Mouse (Mus musculus) hindbrain, embryonic 11.5 days (tissue): ENCODE measurements around the gene Gm21060. TPM values are rescaled to one million over a fixed set of nuclear protein-coding genes. Genes with fewer than 3 reads are reported as not detected.
"Not testable (repeated sequence)": the region's sequence is repeated elsewhere in the genome, so short reads cannot be mapped to it uniquely, and the experiment has no call there.

Experiments
- ATAC-seq: fragments of 200-750 bp; cut with Nextera tagmentation; 2 replicates; pipeline ENCODE4 v1.8.0; 2017; ENCODE audit warnings: mild to moderate bottlenecking, moderate TSS enrichment, moderate library complexity; ENCODE audit not compliant: low FRiP score
- DNase-seq: peaks from one replicate; pipeline ENCODE4 v3.0.0-alpha.2; 2015; ENCODE audit warnings: low spot score
- H3K27ac ChIP-seq: fragments of 300-500 bp; sonication (generic); 2 replicates; pipeline ENCODE4 v1.5.1; 2014; ENCODE audit warnings: mild to moderate bottlenecking, low read depth, low read length
- H3K27me3 ChIP-seq: fragments of 300-500 bp; sonication (generic); 2 replicates; pipeline ENCODE4 v1.6.1; 2014; ENCODE audit warnings: mild to moderate bottlenecking, low read length, moderate library complexity, mixed read lengths; ENCODE audit not compliant: control insufficient read depth, insufficient read depth
- H3K36me3 ChIP-seq: fragments of 300-500 bp; sonication (generic); 2 replicates; pipeline ENCODE4 v1.6.1; 2014; ENCODE audit warnings: mild to moderate bottlenecking, low read length, moderate library complexity, mixed read lengths; ENCODE audit not compliant: control insufficient read depth, insufficient read depth
- H3K4me1 ChIP-seq: fragments of 300-500 bp; sonication (generic); replicated peaks from 2 replicates; pipeline ENCODE4 v1.6.1; 2014; ENCODE audit warnings: low read length, mixed read lengths; ENCODE audit not compliant: control insufficient read depth, insufficient read depth
- H3K4me2 ChIP-seq: fragments of 300-500 bp; sonication (generic); replicated peaks from 2 replicates; pipeline ENCODE4 v1.6.1; 2014; ENCODE audit warnings: mild to moderate bottlenecking, low read depth, low read length
- H3K4me3 ChIP-seq: fragments of 300-500 bp; sonication (generic); 2 replicates; pipeline ENCODE4 v1.5.1; 2014; ENCODE audit warnings: low read depth, low read length
- H3K9ac ChIP-seq: fragments of 300-500 bp; sonication (generic); 2 replicates; pipeline ENCODE4 v1.6.1; 2014; ENCODE audit warnings: low read depth, low read length
- H3K9me3 ChIP-seq: fragments of 300-500 bp; sonication (generic); 2 replicates; pipeline ENCODE4 v1.6.1; 2016; ENCODE audit warnings: low read length; ENCODE audit not compliant: control insufficient read depth
- WGBS: fragments of 180-500 bp; shearing (Covaris S2); extraction: QIAGEN DNeasy Blood & Tissue Kit; methylation state at CpG from one replicate; pipeline ENCODE4 v1.1.7; 2014; 5-methylcytosine and 5-hydroxymethylcytosine counted together
- polyA plus RNA-seq: library from polyadenylated mRNA; unstranded; fragments of >200 nt; fragmentation: Nextera tagmentation; extraction: Ambion mirVana; gene quantifications from 2 replicates; pipeline ENCODE4 v1.2.1, GENCODE M21; 2014

The Gm21060 gene
- polyA plus RNA-seq, 1 experiment from 2014 or later, result not detected

GRCm38 (mm10) chr19:61256166-61256887, 40.5 kb downstream of the Gm21060 start:
- H3K4me2 ChIP-seq, result no peak overlapping the region
- DNase-seq (no peak), ATAC-seq (no peak)
- H3K9me3 ChIP-seq, result no peaks in the 10 kb centered on the region
- no peak overlapping the region for H3K27ac ChIP-seq
- 89% methylated on average over 7 of the region's 7 CpGs for WGBS
- H3K4me1 ChIP-seq, result no peaks in the 10 kb centered on the region
- no peaks in the 10 kb centered on the region for H3K36me3 ChIP-seq
- no peak overlapping the region for H3K9ac ChIP-seq
- no peaks in the 10 kb centered on the region for H3K27me3 ChIP-seq
- no peak overlapping the region for H3K4me3 ChIP-seq

DNA sequence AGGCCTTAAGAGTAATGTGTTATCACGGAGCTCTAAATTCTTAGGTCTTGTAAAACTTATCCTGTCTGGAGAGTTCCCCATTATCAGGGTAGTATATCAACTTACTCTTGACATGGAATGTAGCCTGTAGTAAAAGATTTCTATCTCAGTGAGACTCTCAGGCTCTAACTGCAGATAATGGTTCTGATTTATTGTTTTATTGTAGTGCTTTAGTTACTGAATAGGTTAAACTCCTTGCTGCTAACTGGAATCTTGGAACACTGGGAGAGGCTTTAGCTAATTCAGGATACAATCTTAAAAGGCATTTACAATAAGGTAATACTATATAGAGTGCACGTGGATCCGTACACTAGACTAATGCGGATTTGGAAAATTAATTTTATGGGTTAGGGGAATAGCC, 49.5 kb downstream of the Gm21060 start:
- H3K4me3 ChIP-seq, DNase-seq, H3K36me3 ChIP-seq, H3K27me3 ChIP-seq, H3K27ac ChIP-seq, H3K9ac ChIP-seq, H3K4me2 ChIP-seq, ATAC-seq, H3K4me1 ChIP-seq, H3K9me3 ChIP-seq: not testable (repeated sequence)
- WGBS, result 86% methylated on average over 4 of the region's 4 CpGs

Other genes starting within 250 kb of the Gm21060 start
- 27.3 and 31.5 TPM in 2 replicates for gene Zfp950, start 156.2 kb downstream of the Gm21060 start, polyA plus RNA-seq
- 0.11 and 0.17 TPM in 2 replicates for gene Gm7102, start 120.8 kb downstream of the Gm21060 start, polyA plus RNA-seq
- gene Gm6020, start 113.2 kb downstream of the Gm21060 start, polyA plus RNA-seq, result not detected in 2 replicates
- gene Csf2ra, start 68.6 kb downstream of the Gm21060 start, polyA plus RNA-seq, result 15.6 and 18.5 TPM in 2 replicates